Mouse (Mus musculus) MEL (cell line): ENCODE results near the gene Ncoa6. TPM values are rescaled to one million over a fixed set of nuclear protein-coding genes. Genes with fewer than 3 reads are reported as not detected.

ENCODE experiments used
- DNase-seq: peaks from one replicate; pipeline ENCODE4 v3.0.0; 2011; ENCODE audit warnings: low read depth, low spot score
- H3K27ac ChIP-seq: 2 replicates; pipeline ENCODE4 v1.5.1; 2012; ENCODE audit warnings: low read depth, mild to moderate bottlenecking, control low read depth, low read length, moderate library complexity; ENCODE audit not compliant: control insufficient read depth
- H3K27me3 ChIP-seq, 2 experiments: fragments of 150-350 bp in 1 of 2; sonication (generic) in 1 of 2; 2 replicates each; pipeline ENCODE4 v1.6.1; 2012; ENCODE audit warnings: low read length in 2 of 2, mild to moderate bottlenecking in 2 of 2, improper control_type of control experiment in 1 of 2, moderate library complexity in 1 of 2; ENCODE audit not compliant: insufficient read depth in 2 of 2, control insufficient read depth in 1 of 2
- H3K36me3 ChIP-seq, 2 experiments: 2 replicates each; pipeline ENCODE4 v1.6.1; 2012 to 2014; ENCODE audit warnings: low read length in 2 of 2, improper control_type of control experiment in 1 of 2, inconsistent platforms in 1 of 2, mild to moderate bottlenecking in 1 of 2; ENCODE audit not compliant: insufficient read depth in 2 of 2, control insufficient read depth in 1 of 2
- H3K4me1 ChIP-seq, 2 experiments: fragments of 150-350 bp in 1 of 2; sonication (generic) in 1 of 2; 2 replicates each; pipeline ENCODE4 v1.6.1; 2012; ENCODE audit warnings: low read length in 2 of 2, improper control_type of control experiment in 1 of 2, mild to moderate bottlenecking in 1 of 2; ENCODE audit not compliant: insufficient read depth in 2 of 2, control insufficient read depth in 1 of 2
- H3K4me3 ChIP-seq, 2 experiments: fragments of 150-350 bp in 1 of 2; sonication (generic) in 1 of 2; 2 replicates each; pipeline ENCODE4 v1.5.1; 2012; ENCODE audit warnings: low read depth in 2 of 2, low read length in 2 of 2, mild to moderate bottlenecking in 2 of 2, moderate library complexity in 2 of 2, control low read depth in 1 of 2, improper control_type of control experiment in 1 of 2; ENCODE audit not compliant: control insufficient read depth in 1 of 2, insufficient read depth in 1 of 2
- H3K79me2 ChIP-seq: 2 replicates; pipeline ENCODE4 v1.6.1; 2012; ENCODE audit warnings: mild to moderate bottlenecking, low read length, moderate library complexity; ENCODE audit not compliant: control insufficient read depth, poor library complexity, insufficient read depth
- H3K9ac ChIP-seq: 2 replicates; pipeline ENCODE4 v1.6.1; 2012; ENCODE audit warnings: low read depth, mild to moderate bottlenecking, control low read depth, low read length, moderate library complexity; ENCODE audit not compliant: control insufficient read depth, poor library complexity, severe bottlenecking
- H3K9me3 ChIP-seq: fragments of 150-350 bp; sonication (generic); replicated peaks from 2 replicates; pipeline ENCODE4 v1.6.1; 2012; ENCODE audit warnings: mild to moderate bottlenecking, low read length, improper control_type of control experiment, moderate library complexity; ENCODE audit not compliant: insufficient read depth
- BHLHE40 ChIP-seq: IDR thresholded peaks from 2 replicates; pipeline ENCODE4 v1.6.1; 2012; ENCODE audit warnings: low read depth, mild to moderate bottlenecking, inconsistent platforms, low read length, improper control_type of control experiment, borderline replicate concordance
- CHD2 ChIP-seq: IDR thresholded peaks from 2 replicates; pipeline ENCODE4 v1.6.1; 2011; ENCODE audit warnings: low read length, improper control_type of control experiment
- CTCF ChIP-seq, 3 experiments: IDR thresholded peaks in 2 of 3; conservative IDR thresholded peaks in 1 of 3; 2 replicates each; pipeline ENCODE4 v1.5.1; 2011 to 2012; ENCODE audit warnings: low read length in 3 of 3, low read depth in 2 of 3, mild to moderate bottlenecking in 2 of 3, improper control_type of control experiment in 1 of 3, inconsistent platforms in 1 of 3, mixed read lengths in 1 of 3, moderate library complexity in 1 of 3; ENCODE audit not compliant: control insufficient read depth in 1 of 3, insufficient read depth in 1 of 3, poor library complexity in 1 of 3, severe bottlenecking in 1 of 3
- E2F4 ChIP-seq: IDR thresholded peaks from 2 replicates; pipeline ENCODE4 v1.6.1; 2011; ENCODE audit warnings: low read depth, low read length, improper control_type of control experiment, borderline replicate concordance
- GATA1 ChIP-seq: IDR thresholded peaks from 2 replicates; pipeline ENCODE4 v1.6.1; 2011; ENCODE audit warnings: low read depth, low read length, improper control_type of control experiment
- HCFC1 ChIP-seq: IDR thresholded peaks from 2 replicates; pipeline ENCODE4 v1.6.1; 2012; ENCODE audit warnings: low read depth, mild to moderate bottlenecking, inconsistent platforms, low read length, improper control_type of control experiment, moderate library complexity
- JUND ChIP-seq: IDR thresholded peaks from 2 replicates; pipeline ENCODE4 v1.6.1; 2011; ENCODE audit warnings: low read depth, mild to moderate bottlenecking, improper control_type of control experiment, low read length
- MAFK ChIP-seq: IDR thresholded peaks from 2 replicates; pipeline ENCODE4 v1.6.1; 2011; ENCODE audit warnings: low read depth, mild to moderate bottlenecking, low read length, improper control_type of control experiment, borderline replicate concordance
- MXI1 ChIP-seq: IDR thresholded peaks from 2 replicates; pipeline ENCODE4 v1.6.1; 2011; ENCODE audit warnings: mild to moderate bottlenecking, low read depth, low read length, improper control_type of control experiment
- MYB ChIP-seq: IDR thresholded peaks from 2 replicates; pipeline ENCODE4 v1.6.1; 2011; ENCODE audit warnings: mild to moderate bottlenecking, low read depth, low read length, improper control_type of control experiment
- NRF1 ChIP-seq: IDR thresholded peaks from 2 replicates; pipeline ENCODE4 v1.6.1; 2014; ENCODE audit warnings: low read depth, mild to moderate bottlenecking, inconsistent platforms, low read length, improper control_type of control experiment, moderate library complexity; ENCODE audit not compliant: poor library complexity, insufficient read depth, severe bottlenecking
- POLR2AphosphoS2 ChIP-seq: IDR thresholded peaks from 2 replicates; pipeline ENCODE4 v1.6.1; 2011; ENCODE audit warnings: low read length, improper control_type of control experiment
- RAD21 ChIP-seq: IDR thresholded peaks from 2 replicates; pipeline ENCODE4 v1.6.1; 2011; ENCODE audit warnings: mild to moderate bottlenecking, low read depth, low read length, improper control_type of control experiment
- SMC3 ChIP-seq: IDR thresholded peaks from 2 replicates; pipeline ENCODE4 v1.6.1; 2011; ENCODE audit warnings: low read depth, low read length, improper control_type of control experiment
- TBP ChIP-seq: IDR thresholded peaks from 2 replicates; pipeline ENCODE4 v1.8.0; 2011; ENCODE audit warnings: low read depth, low read length, improper control_type of control experiment
- ZMIZ1 ChIP-seq: IDR thresholded peaks from 2 replicates; pipeline ENCODE4 v1.6.1; 2012; ENCODE audit warnings: low read depth, mild to moderate bottlenecking, inconsistent platforms, low read length, improper control_type of control experiment, moderate library complexity
- ZNF384 ChIP-seq: IDR thresholded peaks from 2 replicates; pipeline ENCODE4 v1.6.1; 2012; ENCODE audit warnings: low read depth, mild to moderate bottlenecking, inconsistent platforms, low read length, improper control_type of control experiment
- polyA plus RNA-seq, 2 experiments: library from polyadenylated mRNA; stranded (reverse) in 1 of 2; unstranded in 1 of 2; fragments of >175 nt in 1 of 2; fragments of >200 nt in 1 of 2; gene quantifications; 2 replicates each; pipeline versions ENCODE4 v1.2.1 to v1.2.4; 2012; ENCODE audit warnings: low replicate concordance in 2 of 2, low read depth in 1 of 2; ENCODE audit not compliant: insufficient read length in 2 of 2, insufficient read depth in 1 of 2, missing spikeins in 1 of 2
- total RNA-seq: library from RNA; depleted of rRNA; stranded (reverse); fragments of 300-350 nt; gene quantifications from 2 replicates; pipeline ENCODE4 v1.2.3, GENCODE M21; 2012

Gene Ncoa6
- total and polyA plus RNA-seq, 3 experiments = 4.0 to 29.7 TPM; not detected in 1

GRCm38 (mm10) chr2:155386534-155386899, 87.2 kb downstream of the Ncoa6 start:
- TF ChIP-seq CHD2 = no peak
- TF ChIP-seq ZNF384 = no peak
- no peak for TF ChIP-seq ZMIZ1
- no peak for TF ChIP-seq TBP
- TF ChIP-seq HCFC1 = no peak
- TF ChIP-seq MYB = no peak
- no peak for TF ChIP-seq SMC3
- TF ChIP-seq CTCF (IDR thresholded peaks at IDR 0.05 in 2 of 3, conservative IDR thresholded peaks at IDR 0.05 in 1 of 3; ENCODE audit: control insufficient read depth in 1 of 3, insufficient read depth in 1 of 3, low read depth in 2 of 3, low read length in 3 of 3, poor library complexity in 1 of 3, severe bottlenecking in 1 of 3) = no peak
- TF ChIP-seq POLR2AphosphoS2 = no peak
- TF ChIP-seq BHLHE40 = no peak
- TF ChIP-seq E2F4 = no peak
- no peak for TF ChIP-seq JUND
- TF ChIP-seq NRF1 = no peak
- TF ChIP-seq MXI1 = no peak
- TF ChIP-seq RAD21 = no peak
- no peak for TF ChIP-seq GATA1
- Histone ChIP-seq H3K4me3 (no peak overlapping the region), H3K27ac (no peak overlapping the region), H3K36me3 (peaks cover 2 to 4% of the 10 kb centered on the region in 2 experiments; a peak in 3 of 4 replicates), H3K9me3 (no peaks in the 10 kb centered on the region), H3K27me3 (no peaks in the 10 kb centered on the region), H3K4me1 (peaks cover 0 to 7% of the 10 kb centered on the region in 2 experiments; a peak in 2 of 4 replicates), H3K79me2 (no peaks in the 10 kb centered on the region), H3K9ac (no peak overlapping the region)
- no peak for DNase-seq

GRCm38 (mm10) chr2:155385731-155386533, 87.8 kb downstream of the Ncoa6 start:
- H3K9me3 ChIP-seq = no peaks in the 10 kb centered on the region
- DNase-seq = no peak
- no peak for TF ChIP-seq MAFK
- H3K27me3 ChIP-seq = no peaks in the 10 kb centered on the region
- peaks cover 0 to 4% of the 10 kb centered on the region in 2 experiments; a peak in 2 of 4 replicates for H3K36me3 ChIP-seq
- no peak overlapping the region for H3K4me3 ChIP-seq
- H3K4me1 ChIP-seq = peaks cover 0 to 7% of the 10 kb centered on the region in 2 experiments; a peak in 2 of 4 replicates
- no peak overlapping the region for H3K27ac ChIP-seq
- H3K79me2 ChIP-seq = no peaks in the 10 kb centered on the region
- no peak overlapping the region for H3K9ac ChIP-seq
